Mouse (Mus musculus) embryonic fibroblast, embryonic 13.5 days (primary cell): ENCODE measurements around the gene Gtf2f1. TPM values are rescaled to one million over a fixed set of nuclear protein-coding genes. Genes with fewer than 3 reads are reported as not detected.
A peak's percentile ranks its signal among the peaks of the same experiment; 100 is the strongest.
"Not testable (repeated sequence)": the region's sequence is repeated elsewhere in the genome, so short reads cannot be mapped to it uniquely, and the experiment has no call there.

Source experiments
- H3K27ac ChIP-seq: 2 replicates; pipeline ENCODE4 v1.5.1; 2012; ENCODE audit warnings: low read length, control low read depth, inconsistent platforms; ENCODE audit not compliant: insufficient read depth
- H3K4me1 ChIP-seq: 2 replicates; pipeline ENCODE4 v1.6.1; 2011; ENCODE audit warnings: low read length; ENCODE audit not compliant: control insufficient read depth, insufficient read depth
- H3K4me3 ChIP-seq: 2 replicates; pipeline ENCODE4 v1.5.1; 2011; ENCODE audit warnings: mild to moderate bottlenecking, control low read depth, low read length; ENCODE audit not compliant: insufficient read depth
- CTCF ChIP-seq: IDR thresholded peaks from 2 replicates; pipeline ENCODE4 v1.5.1; 2011; ENCODE audit warnings: mild to moderate bottlenecking, control low read depth, low read length, moderate library complexity, borderline replicate concordance; ENCODE audit not compliant: insufficient read depth
- POLR2A ChIP-seq: IDR thresholded peaks from 2 replicates; pipeline ENCODE4 v1.6.1; 2011; ENCODE audit warnings: low read depth, mild to moderate bottlenecking, control low read depth, low read length, moderate library complexity
- polyA plus RNA-seq: library from polyadenylated mRNA; stranded (reverse); fragments of >200 nt; gene quantifications from 2 replicates; pipeline ENCODE4 v1.2.4, GENCODE M21; 2011; ENCODE audit warnings: low read depth; ENCODE audit not compliant: missing spikeins, insufficient read length

Gtf2f1 gene
- 49.7 and 62.1 TPM in 2 replicates for polyA plus RNA-seq

DNA sequence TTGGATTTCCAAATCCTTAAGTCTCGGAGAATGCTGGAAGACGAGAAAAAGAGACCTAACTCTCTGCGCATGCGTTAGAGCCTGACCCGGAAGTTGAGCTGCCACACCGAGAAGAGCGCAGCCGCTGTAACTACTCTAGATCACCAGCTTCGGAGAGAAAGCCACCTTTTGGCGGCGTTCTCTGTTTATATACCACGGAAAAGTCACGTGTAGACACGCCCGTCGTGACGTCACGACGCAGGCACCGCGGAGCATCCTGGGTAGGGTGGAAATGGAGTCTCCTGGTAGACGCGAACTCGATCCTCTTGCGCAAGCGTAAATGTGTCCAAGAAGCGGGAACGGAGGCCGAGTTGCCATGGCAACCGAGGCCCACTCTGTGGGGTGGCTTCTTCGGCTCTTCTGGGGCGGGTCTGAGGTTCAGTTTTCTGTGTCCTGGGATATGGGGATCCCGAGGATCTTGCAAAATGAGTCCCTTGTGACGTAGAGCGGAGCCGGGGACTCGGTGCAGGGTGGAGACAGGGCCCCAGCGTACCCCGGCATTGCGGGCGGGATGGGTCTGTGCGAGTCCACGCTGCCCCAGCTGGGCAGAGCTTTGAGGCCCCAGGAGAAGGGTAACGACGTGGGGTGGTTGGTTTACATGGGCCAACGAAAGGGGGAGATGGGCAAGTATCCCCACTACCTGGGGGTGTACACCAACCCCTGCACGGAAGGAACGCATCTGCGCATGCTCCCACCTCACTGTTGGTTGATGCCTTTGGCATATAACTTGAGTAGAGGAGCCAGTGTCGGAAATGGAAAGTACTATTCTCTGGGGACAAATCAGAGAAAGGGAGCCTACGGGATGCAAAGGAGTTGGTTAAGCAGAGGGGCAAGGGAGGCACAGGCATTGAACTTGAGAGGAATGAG, at the start of gene Gtf2f1, which contains the start of gene Gm17949:
Gtf2f1 (minus strand) TSS at position 53 of the 906 bp plus-strand sequence.
Gm17949 (plus strand) TSS at position 234 of the 906 bp plus-strand sequence.
- Histone ChIP-seq H3K4me1 (no peaks in the 10 kb centered on the region), H3K27ac (peak within 1 kb of the TSS; percentile 63), H3K4me3 (peak within 1 kb of the TSS; percentile 80)
- peak; percentile 98 for TF ChIP-seq POLR2A
- no peak for TF ChIP-seq CTCF

GRCm38 (mm10) chr17:57060231-57060801, 49.2 kb upstream of the Gtf2f1 start:
- TF ChIP-seq POLR2A (no peak), CTCF (no peak)
- Histone ChIP-seq H3K4me3 (peak overlapping the region; percentile 80), H3K4me1 (no peaks in the 10 kb centered on the region), H3K27ac (no peak overlapping the region)

- Histone ChIP-seq H3K27ac (no peak within 1 kb of the TSS), H3K4me3 (peak within 1 kb of the TSS; percentile 80), H3K4me1 (no peaks in the 10 kb centered on the region)
- TF ChIP-seq POLR2A (no peak), CTCF (no peak)
Observed at GRCm38 (mm10) chr17:57059486-57059977, 48.4 kb upstream of the Gtf2f1 start, which contains the start of gene Slc25a23. TSS of gene Slc25a23 (minus strand) at chr17:57059863.

DNA sequence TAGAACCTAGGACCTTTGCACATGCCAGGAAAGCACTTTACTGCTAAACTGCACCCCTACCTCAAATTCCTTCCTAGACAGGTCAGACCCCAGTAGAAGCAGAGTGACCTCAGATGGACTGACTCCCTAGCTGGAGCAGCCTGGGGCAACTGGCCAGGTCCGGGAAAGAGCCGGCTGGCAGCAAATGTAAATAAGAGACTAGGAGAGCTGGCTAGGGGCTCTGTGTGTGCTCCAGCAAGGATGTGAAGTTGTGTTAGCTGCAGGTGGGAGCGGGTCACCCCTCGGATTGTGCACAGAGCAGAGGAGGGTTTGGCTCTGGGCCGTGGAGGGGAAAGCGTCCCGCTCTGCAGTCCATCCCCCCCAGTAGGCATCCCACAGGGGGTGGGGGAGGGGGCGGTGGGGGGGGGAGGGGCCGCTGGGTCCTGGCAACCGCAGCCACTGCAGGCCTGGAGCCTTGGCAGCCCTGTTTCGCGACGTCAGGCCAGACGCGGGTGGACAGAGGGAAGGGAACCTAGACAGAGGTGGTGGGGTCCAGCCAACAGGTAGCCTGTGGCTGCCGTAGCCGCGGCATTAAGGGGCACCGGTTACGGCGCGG, 47.9 kb upstream of the Gtf2f1 start, which contains the start of gene Crb3:
Crb3 (plus strand) TSS at position 215 of the 595 bp plus-strand sequence.
- no peak within 1 kb of the TSS for H3K27ac ChIP-seq
- no peaks in the 10 kb centered on the region for H3K4me1 ChIP-seq
- no peak for TF ChIP-seq CTCF
- no peak for TF ChIP-seq POLR2A
- H3K4me3 ChIP-seq = peak within 1 kb of the TSS; percentile 80

DNA sequence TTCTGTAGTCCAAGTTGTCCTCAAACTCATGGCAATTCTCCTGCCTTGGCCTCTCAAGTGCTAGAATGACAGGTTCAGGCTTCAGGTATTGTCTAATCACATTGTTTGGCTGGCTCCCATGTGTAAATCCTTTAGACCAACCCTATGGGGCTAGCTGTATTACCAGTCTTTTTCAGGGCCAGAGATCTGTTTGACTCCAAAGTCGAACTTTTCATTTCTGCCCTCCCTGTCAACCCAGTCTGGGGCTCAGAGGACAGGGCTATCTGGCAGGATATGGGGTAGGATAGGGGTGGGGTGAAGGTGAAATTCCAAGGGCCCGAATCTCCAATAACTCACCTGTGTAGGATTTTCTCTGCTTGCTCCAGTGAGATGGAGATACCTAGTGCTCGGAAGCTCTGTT, 45.2 kb upstream of the Gtf2f1 start:
- Histone ChIP-seq H3K4me1 (no peaks in the 10 kb centered on the region), H3K27ac (no peak overlapping the region), H3K4me3 (no peak overlapping the region)
- no peak for TF ChIP-seq POLR2A
- TF ChIP-seq CTCF = no peak

- not testable (repeated sequence) for H3K4me1 ChIP-seq, H3K4me3 ChIP-seq, H3K27ac ChIP-seq
Observed at GRCm38 (mm10) chr17:57051679-57052078, 40.6 kb upstream of the Gtf2f1 start.

- no peak overlapping the region for H3K4me3 ChIP-seq
- TF ChIP-seq CTCF (no peak), POLR2A (no peak)
- no peak overlapping the region for H3K27ac ChIP-seq
- no peaks in the 10 kb centered on the region for H3K4me1 ChIP-seq
Observed at GRCm38 (mm10) chr17:57048816-57049215, 37.7 kb upstream of the Gtf2f1 start.

DNA sequence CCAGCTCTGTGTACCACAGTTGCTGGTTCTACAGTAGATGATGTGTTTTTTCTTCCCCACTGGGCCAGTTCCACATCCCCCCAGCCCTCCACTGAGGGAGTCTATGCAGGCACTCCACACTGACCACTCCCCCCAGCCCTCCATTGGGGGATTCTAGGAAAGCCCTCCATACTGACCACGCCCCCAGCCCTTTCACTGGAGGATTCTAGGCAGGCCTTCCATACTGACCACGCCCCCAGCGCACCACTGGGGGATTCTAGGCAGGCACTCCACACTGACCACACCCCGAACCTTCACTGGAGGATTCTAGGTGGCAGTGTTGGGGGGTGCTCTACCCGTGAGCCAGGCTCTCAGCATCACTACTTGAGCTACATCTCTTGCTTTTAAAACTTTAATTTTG, 36.3 kb upstream of the Gtf2f1 start:
- TF ChIP-seq CTCF (no peak), POLR2A (no peak)
- H3K4me1 ChIP-seq = no peaks in the 10 kb centered on the region
- no peak overlapping the region for H3K4me3 ChIP-seq
- no peak overlapping the region for H3K27ac ChIP-seq

DNA sequence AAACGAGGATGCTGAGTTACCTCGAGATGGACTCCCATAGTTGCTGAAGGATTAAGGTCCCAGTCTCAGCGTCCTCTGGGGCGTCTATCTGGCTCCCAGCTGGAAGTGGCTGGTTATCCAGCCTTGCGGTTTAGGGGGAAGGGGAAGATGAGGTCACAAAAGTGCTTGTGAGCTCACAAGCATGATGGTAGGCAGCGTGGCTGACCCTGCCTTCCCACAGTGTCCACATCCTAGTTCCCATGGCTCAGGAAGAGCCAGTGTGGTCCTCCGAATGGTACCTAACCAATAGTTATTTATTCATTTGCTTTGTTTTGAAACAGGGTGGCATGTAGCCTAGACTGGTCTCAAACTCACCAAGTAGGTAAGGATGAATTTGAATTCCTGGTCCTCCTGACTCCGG, 30.5 kb upstream of the Gtf2f1 start, which contains the start of gene Slc25a41:
Slc25a41 (minus strand) TSS at position 101 of the 400 bp plus-strand sequence.
- Histone ChIP-seq H3K4me1 (no peaks in the 10 kb centered on the region), H3K4me3 (no peak within 1 kb of the TSS), H3K27ac (no peak within 1 kb of the TSS)
- TF ChIP-seq CTCF = no peak
- TF ChIP-seq POLR2A = no peak

DNA sequence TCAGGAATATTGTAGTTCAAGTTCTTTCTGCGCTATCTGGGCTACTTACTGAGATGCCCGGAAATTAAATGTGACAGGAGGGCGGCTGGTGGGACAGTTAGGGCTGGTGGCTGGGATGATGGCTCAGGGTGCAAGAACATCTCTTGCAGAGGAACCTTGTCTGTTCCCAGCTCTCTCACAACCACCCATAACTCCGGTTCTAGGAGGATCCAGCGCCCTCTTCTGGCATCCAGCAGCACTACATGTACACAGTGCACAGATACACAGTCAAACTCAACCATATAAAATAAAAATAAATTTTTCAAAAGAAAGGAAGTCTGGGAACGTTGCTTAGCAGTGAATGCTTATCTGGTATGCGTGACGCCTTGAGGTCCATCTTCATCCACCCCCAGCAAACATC, 27.9 kb upstream of the Gtf2f1 start:
- no peak overlapping the region for H3K27ac ChIP-seq
- TF ChIP-seq CTCF = no peak
- TF ChIP-seq POLR2A = no peak
- no peaks in the 10 kb centered on the region for H3K4me1 ChIP-seq
- no peak overlapping the region for H3K4me3 ChIP-seq
